Mouse (Mus musculus) lung, embryonic 14.5 days (tissue): ENCODE data around the gene Jazf1. TPM values are rescaled to one million over a fixed set of nuclear protein-coding genes. Genes with fewer than 3 reads are reported as not detected.

ENCODE experiments used
- ATAC-seq: fragments of 200-750 bp; cut with Nextera tagmentation; 2 replicates; pipeline ENCODE4 v1.8.0; 2017; ENCODE audit warnings: mild to moderate bottlenecking, moderate TSS enrichment, moderate library complexity; ENCODE audit not compliant: insufficient read depth
- DNase-seq: peaks from one replicate; pipeline ENCODE4 v3.0.0-alpha.2; 2015
- H3K27ac ChIP-seq: fragments of 300-500 bp; sonication (generic); 2 replicates; pipeline ENCODE4 v1.5.1; 2014; ENCODE audit warnings: low read depth, mild to moderate bottlenecking, moderate library complexity
- H3K27me3 ChIP-seq: fragments of 300-500 bp; sonication (generic); 2 replicates; pipeline ENCODE4 v1.6.1; 2014; ENCODE audit warnings: low read length, control low read depth; ENCODE audit not compliant: insufficient read depth
- H3K36me3 ChIP-seq: fragments of 300-500 bp; sonication (generic); 2 replicates; pipeline ENCODE4 v1.6.1; 2014; ENCODE audit warnings: control low read depth; ENCODE audit not compliant: insufficient read depth
- H3K4me1 ChIP-seq: fragments of 300-500 bp; sonication (generic); 2 replicates; pipeline ENCODE4 v1.6.1; 2014; ENCODE audit warnings: antibody characterized with exemption, control low read depth; ENCODE audit not compliant: insufficient read depth
- H3K4me2 ChIP-seq: fragments of 300-500 bp; sonication (generic); 2 replicates; pipeline ENCODE4 v1.6.1; 2014; ENCODE audit warnings: mild to moderate bottlenecking
- H3K4me3 ChIP-seq: fragments of 300-500 bp; sonication (generic); 2 replicates; pipeline ENCODE4 v1.5.1; 2014; ENCODE audit warnings: low read depth, low read length
- H3K9ac ChIP-seq: fragments of 300-500 bp; sonication (generic); 2 replicates; pipeline ENCODE4 v1.6.1; 2014
- H3K9me3 ChIP-seq: fragments of 300-500 bp; sonication (generic); 2 replicates; pipeline ENCODE4 v1.6.1; 2016; ENCODE audit warnings: low read depth, low read length, control low read depth
- CTCF ChIP-seq: IDR thresholded peaks from 2 replicates; pipeline ENCODE4 v1.5.1; 2016; ENCODE audit warnings: antibody characterized with exemption, low read depth
- WGBS: fragments of 180-500 bp; shearing (Covaris S2); extraction: QIAGEN DNeasy Blood & Tissue Kit; methylation state at CpG from one replicate; pipeline ENCODE4 v1.1.7; 2014; 5-methylcytosine and 5-hydroxymethylcytosine counted together
- polyA plus RNA-seq: library from polyadenylated mRNA; unstranded; fragments of >200 nt; fragmentation: Nextera tagmentation; extraction: Ambion mirVana; gene quantifications from 2 replicates; pipeline ENCODE4 v1.2.1, GENCODE M21; 2014

Jazf1 gene
- polyA plus RNA-seq, 1 experiment from 2014 or later: 3.9 TPM

- Histone ChIP-seq H3K4me2 (no peak overlapping the region), H3K27ac (no peak overlapping the region), H3K4me3 (no peak overlapping the region), H3K9ac (no peak overlapping the region), H3K27me3 (no peaks in the 10 kb centered on the region), H3K9me3 (no peaks in the 10 kb centered on the region), H3K36me3 (no peaks in the 10 kb centered on the region), H3K4me1 (0 out of 2 replicates have a peak, but pooled peaks cover 4% of the 10 kb centered on the region)
- WGBS: 89% methylated on average over 2 of the region's 2 CpGs
- no peak for DNase-seq
- no peak for TF ChIP-seq CTCF
- no peak for ATAC-seq
Measured at GRCm38 (mm10) chr6:53010286-53010685, 58.1 kb downstream of the Jazf1 start.

- no peaks in the 10 kb centered on the region for H3K27me3 ChIP-seq
- no peaks in the 10 kb centered on the region for H3K9me3 ChIP-seq
- H3K4me2 ChIP-seq: no peak overlapping the region
- TF ChIP-seq CTCF: no peak
- 63% methylated on average over 3 of the region's 3 CpGs for WGBS
- no peak overlapping the region for H3K9ac ChIP-seq
- DNase-seq (peak; percentile 61), ATAC-seq (no peak)
- H3K36me3 ChIP-seq: no peaks in the 10 kb centered on the region
- peak overlapping the region; percentile 37; the same call in 1 of the 2 replicates for H3K27ac ChIP-seq
- H3K4me1 ChIP-seq: 0 out of 2 replicates have a peak, but pooled peaks cover 4% of the 10 kb centered on the region
- no peak overlapping the region for H3K4me3 ChIP-seq
Measured at GRCm38 (mm10) chr6:53006032-53006431, 62.4 kb downstream of the Jazf1 start.

GRCm38 (mm10) chr6:53005544-53005943 is 62.9 kb downstream of the Jazf1 start:
- no peaks in the 10 kb centered on the region for H3K27me3 ChIP-seq
- no peak for TF ChIP-seq CTCF
- no peak overlapping the region for H3K4me2 ChIP-seq
- ATAC-seq (no peak), DNase-seq (no peak)
- no peak overlapping the region for H3K9ac ChIP-seq
- no peaks in the 10 kb centered on the region for H3K36me3 ChIP-seq
- H3K9me3 ChIP-seq: no peaks in the 10 kb centered on the region
- H3K4me3 ChIP-seq: no peak overlapping the region
- WGBS: 65% methylated on average over 2 of the region's 2 CpGs
- 0 out of 2 replicates have a peak, but pooled peaks cover 4% of the 10 kb centered on the region for H3K4me1 ChIP-seq
- peak overlapping the region; percentile 37; the same call in 1 of the 2 replicates for H3K27ac ChIP-seq

- no peak for TF ChIP-seq CTCF
- ATAC-seq (no peak), DNase-seq (no peak)
- no peaks in the 10 kb centered on the region for H3K9me3 ChIP-seq
- no peak overlapping the region for H3K9ac ChIP-seq
- H3K4me3 ChIP-seq: no peak overlapping the region
- no peaks in the 10 kb centered on the region for H3K27me3 ChIP-seq
- WGBS: 66% methylated on average over 8 of the region's 8 CpGs
- no peak overlapping the region for H3K4me2 ChIP-seq
- H3K4me1 ChIP-seq: no peaks in the 10 kb centered on the region
- no peak overlapping the region for H3K27ac ChIP-seq
- no peaks in the 10 kb centered on the region for H3K36me3 ChIP-seq
Measured at GRCm38 (mm10) chr6:52990816-52991215, 77.6 kb downstream of the Jazf1 start.

GRCm38 (mm10) chr6:52987905-52988640 is 80.4 kb downstream of the Jazf1 start:
- ATAC-seq (no peak), DNase-seq (no peak)
- Histone ChIP-seq H3K4me2 (no peak overlapping the region), H3K27me3 (no peaks in the 10 kb centered on the region), H3K4me1 (no peaks in the 10 kb centered on the region), H3K36me3 (no peaks in the 10 kb centered on the region), H3K27ac (no peak overlapping the region), H3K9ac (no peak overlapping the region), H3K4me3 (no peak overlapping the region), H3K9me3 (no peaks in the 10 kb centered on the region)
- 78% methylated on average over 6 of the region's 6 CpGs for WGBS
- no peak for TF ChIP-seq CTCF

GRCm38 (mm10) chr6:52987391-52987790 is 81.0 kb downstream of the Jazf1 start:
- no peak overlapping the region for H3K4me2 ChIP-seq
- DNase-seq (peak; percentile 83), ATAC-seq (no peak)
- no peaks in the 10 kb centered on the region for H3K27me3 ChIP-seq
- H3K4me1 ChIP-seq: no peaks in the 10 kb centered on the region
- no peaks in the 10 kb centered on the region for H3K36me3 ChIP-seq
- TF ChIP-seq CTCF: peak; percentile 77
- no peak overlapping the region for H3K9ac ChIP-seq
- 52% methylated on average over 4 of the region's 4 CpGs for WGBS
- H3K27ac ChIP-seq: no peak overlapping the region
- H3K9me3 ChIP-seq: no peaks in the 10 kb centered on the region
- H3K4me3 ChIP-seq: no peak overlapping the region

GRCm38 (mm10) chr6:52982175-52982574 is 86.3 kb downstream of the Jazf1 start:
- no peaks in the 10 kb centered on the region for H3K4me1 ChIP-seq
- no peaks in the 10 kb centered on the region for H3K36me3 ChIP-seq
- no peak for ATAC-seq
- no peaks in the 10 kb centered on the region for H3K27me3 ChIP-seq
- H3K4me3 ChIP-seq: no peak overlapping the region
- H3K27ac ChIP-seq: no peak overlapping the region
- H3K9ac ChIP-seq: no peak overlapping the region
- no peak overlapping the region for H3K4me2 ChIP-seq
- peak; percentile 45 for TF ChIP-seq CTCF
- DNase-seq: peak; percentile 56
- H3K9me3 ChIP-seq: no peaks in the 10 kb centered on the region
- WGBS: 90% methylated on average over 6 of the region's 6 CpGs
